Mouse (Mus musculus) urinary bladder, adult 18-20 months (tissue): ENCODE measurements around the gene Slc10a6.

ENCODE experiments used
- DNase-seq, 2 experiments: peaks; one replicate each; pipeline ENCODE4 v3.0.0; 2022; ENCODE audit warnings: low spot score in 2 of 2, mixed read lengths in 2 of 2

Slc10a6 gene

DNA sequence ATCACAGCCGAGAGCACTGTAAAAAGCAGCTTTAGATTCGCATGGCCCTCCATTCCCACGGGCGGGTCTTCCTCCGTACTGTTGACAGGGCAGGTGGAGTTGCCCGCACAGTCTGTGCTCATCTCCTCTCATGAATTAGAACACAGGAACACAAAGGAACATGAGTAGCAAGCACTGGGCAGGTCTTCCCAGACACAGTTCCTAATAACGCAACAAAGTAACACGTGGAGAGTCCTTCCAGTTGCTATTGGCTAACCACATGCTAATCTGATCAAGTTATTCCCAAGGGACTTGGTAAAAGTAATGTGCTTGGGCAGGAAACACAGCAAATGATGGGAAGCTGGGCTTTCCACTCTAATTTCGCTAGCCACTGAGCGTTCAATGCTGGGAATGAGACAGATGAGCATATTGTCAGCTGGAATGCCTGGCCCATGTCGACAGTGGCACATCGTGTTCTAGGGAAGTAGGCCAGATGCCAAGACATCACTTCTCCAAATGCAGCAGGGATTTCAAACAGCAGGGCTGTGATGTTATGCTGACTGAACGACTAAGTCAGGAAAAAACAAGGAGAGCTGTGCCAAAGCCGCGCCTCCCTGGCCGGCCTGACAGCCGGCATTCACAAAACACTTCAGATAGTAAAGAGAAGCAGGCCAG is at the start of gene Slc10a6:
Gene Slc10a6, minus strand, starts transcription at position 293 of the 654 bp plus-strand sequence.
- DNase-seq = peak in 1 of 2 experiments; percentile 83

DNA sequence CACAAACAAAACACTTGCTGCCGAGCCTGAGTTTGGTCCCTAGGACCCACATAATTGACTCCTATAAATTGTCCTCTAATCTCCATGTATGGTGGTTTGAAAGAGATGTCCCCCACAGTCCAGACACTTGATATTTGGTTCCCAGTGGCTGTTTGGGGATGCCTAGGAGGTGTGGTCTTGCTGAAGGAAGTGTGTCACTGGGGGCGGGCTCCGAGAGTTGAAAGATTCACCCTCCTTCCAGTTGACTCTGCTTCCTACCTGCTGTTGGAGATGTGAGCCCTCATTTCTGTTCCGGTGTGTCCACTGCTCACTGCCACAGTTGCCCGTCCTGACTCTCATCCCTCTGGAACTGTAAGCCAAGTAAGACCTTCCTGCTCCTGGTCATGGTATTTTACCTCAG is 49.8 kb upstream of the Slc10a6 start:
- no peak for DNase-seq

- no peak for DNase-seq
These were observed 48.7 kb upstream of the Slc10a6 start for GRCm38 (mm10) chr5:103677894-103678293.

DNA sequence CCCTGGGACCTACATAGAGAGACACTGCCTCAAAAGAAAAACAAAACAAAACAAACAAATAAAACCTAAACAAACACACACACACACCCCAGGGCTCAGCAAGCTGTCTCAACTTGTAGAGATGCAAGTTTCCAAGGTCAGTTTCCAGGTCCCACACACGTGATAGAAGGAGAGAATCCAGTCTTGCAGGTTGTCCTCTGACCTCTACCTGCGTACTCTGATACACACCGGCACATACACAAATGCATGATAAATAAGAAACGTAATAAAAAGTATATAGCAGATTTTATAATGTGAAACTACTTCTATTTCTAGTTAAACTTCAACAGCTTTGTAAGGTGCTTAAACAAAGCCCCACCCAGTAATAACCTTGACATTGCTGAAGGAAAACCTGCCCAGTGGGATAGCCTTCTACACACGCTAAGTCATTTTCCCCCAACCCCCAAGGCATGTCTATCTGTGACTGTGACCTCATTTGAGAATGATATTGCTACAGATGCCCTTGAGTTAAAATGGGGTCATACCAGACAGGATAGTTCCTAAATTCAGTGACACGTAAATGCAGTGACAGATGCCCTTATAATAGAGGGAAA is 47.2 kb upstream of the Slc10a6 start:
- peak in 1 of 2 experiments; percentile 25 for DNase-seq

DNA sequence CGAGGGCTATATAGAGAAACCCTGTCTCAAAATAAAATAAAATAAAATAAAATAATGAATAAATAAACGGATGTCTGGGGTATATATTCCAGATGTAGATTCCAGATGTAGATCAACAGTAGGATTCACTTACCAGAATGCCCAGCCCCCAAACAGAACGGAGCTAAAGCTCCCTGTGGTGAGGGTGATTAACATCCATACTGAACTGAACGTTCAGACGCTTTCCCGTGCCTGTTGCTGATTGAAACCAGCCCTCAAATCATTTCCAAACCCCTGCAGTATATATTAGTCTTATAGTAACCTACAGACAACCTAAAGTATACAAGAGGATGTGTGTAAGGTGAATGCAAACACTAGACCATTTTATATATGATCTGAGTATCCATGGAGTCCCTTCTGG is 45.3 kb upstream of the Slc10a6 start:
- no peak for DNase-seq

DNA sequence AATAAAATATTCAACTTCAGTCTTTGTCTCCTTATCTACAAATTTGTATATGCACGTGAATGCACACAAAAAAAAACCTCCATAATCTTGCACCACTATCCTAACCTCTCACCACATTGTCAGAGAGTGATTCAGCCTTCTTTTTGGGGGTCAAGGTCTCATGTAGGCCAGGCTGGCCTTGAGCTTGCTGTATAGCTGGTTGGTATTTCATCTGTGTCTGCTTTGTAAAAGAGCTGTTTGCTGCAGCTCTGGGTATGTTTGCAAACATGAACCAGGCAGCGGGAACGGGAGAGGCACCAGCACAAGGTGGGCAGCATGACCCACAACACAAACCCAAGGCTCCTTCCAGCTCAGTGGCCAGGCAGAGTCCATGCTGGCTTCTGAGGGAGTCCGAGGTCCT is 44.4 kb upstream of the Slc10a6 start:
- no peak for DNase-seq

GRCm38 (mm10) chr5:103671858-103672257 is 42.7 kb upstream of the Slc10a6 start:
- no peak for DNase-seq

- DNase-seq = no peak
These were observed 36.7 kb upstream of the Slc10a6 start for GRCm38 (mm10) chr5:103665876-103666275.

DNA sequence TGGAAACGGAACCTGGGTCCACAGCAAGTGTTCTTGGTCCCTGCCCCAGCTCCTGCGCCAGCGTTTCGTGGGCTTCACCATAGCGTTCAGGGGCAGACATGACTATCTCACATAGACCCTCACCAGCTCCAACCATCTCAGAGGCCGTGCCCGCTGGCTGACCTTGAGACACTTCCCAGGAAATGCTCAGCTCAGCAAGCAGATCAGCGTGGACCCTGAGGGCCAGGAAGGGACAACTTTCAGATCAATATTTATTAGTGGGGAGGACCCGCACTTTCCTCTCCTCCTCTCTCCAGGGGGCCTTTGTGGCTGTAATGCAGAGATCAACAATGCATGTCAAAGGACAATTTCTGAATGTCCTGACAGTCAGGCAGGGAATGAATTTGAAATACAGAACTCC is 35.7 kb upstream of the Slc10a6 start:
- no peak for DNase-seq

DNA sequence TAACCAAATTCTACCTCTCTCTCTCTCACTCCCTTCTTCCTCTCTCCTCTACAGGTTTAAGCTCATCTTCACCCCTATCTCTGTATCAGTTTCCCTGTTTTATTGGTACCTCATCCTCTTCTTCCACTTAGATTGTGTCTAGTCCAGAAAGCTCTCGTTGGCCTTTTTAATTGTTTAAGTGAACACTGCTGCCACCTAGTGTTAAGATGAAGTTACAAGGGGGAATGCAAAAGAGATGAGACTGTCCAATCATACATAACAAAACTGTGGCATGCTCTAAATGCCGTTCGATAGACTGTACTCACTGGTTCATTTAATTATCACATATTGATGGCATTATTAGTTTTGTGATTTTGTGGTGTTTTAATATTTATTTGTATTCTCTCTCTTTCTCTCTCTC is 30.4 kb upstream of the Slc10a6 start:
- no peak for DNase-seq

DNA sequence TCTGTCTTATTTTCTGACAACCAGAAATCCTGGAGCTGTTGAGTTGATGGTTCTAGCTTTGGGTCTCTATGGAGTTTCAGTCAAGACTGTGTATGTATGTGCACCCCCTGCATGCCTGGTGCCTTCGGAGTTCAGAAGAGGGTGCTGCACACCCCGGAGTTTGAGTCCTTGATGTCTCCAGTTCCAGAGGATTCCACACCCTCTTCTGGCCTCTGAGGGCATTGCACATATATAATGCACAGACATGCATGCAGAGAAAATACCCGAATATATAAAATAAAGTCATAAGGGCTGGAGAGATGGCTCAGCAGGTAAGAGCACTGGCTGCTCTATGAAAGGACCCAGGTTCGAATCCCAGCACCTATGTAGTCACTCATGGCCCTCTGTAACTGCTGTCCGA is 29.7 kb upstream of the Slc10a6 start:
- DNase-seq = no peak

GRCm38 (mm10) chr5:103655346-103656118 is 26.3 kb upstream of the Slc10a6 start, which contains the start of gene 1700016H13Rik:
TSS of gene 1700016H13Rik (minus strand) at chr5:103656010.
- peak; percentile 83 to 87 for DNase-seq

- DNase-seq = no peak
These were observed 25.6 kb upstream of the Slc10a6 start for GRCm38 (mm10) chr5:103654780-103655179.

- no peak for DNase-seq
These were observed 25.0 kb upstream of the Slc10a6 start for GRCm38 (mm10) chr5:103654225-103654624.

GRCm38 (mm10) chr5:103647320-103647719 is 18.1 kb upstream of the Slc10a6 start:
- DNase-seq = no peak

- no peak for DNase-seq
These were observed 15.0 kb upstream of the Slc10a6 start for GRCm38 (mm10) chr5:103644167-103644566.

- no peak for DNase-seq
These were observed 8.0 kb upstream of the Slc10a6 start for GRCm38 (mm10) chr5:103637162-103637561.

GRCm38 (mm10) chr5:103629854-103630580 is 814 bp upstream of the Slc10a6 start:
- no peak for DNase-seq

GRCm38 (mm10) chr5:103628499-103628898 is 704 bp downstream of the Slc10a6 start:
- DNase-seq = no peak

DNA sequence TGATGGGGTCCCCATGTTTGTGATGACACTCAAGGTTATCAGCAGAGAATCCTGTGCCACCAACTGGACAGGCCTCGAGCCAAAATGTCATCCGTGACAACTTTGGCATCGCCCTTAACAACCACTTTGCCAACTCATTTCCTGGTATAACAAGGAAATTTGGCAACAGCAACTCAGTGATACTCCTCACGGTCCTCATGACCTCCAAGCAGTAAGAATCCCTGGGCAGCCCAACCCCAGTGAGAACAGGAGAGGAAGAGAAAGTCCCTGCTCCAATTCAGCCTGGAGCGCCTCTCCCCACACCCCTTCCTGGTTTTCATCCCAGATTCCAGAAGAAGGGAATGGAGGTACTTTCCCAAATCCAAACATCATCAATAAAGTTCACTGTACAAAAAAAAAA is 4.4 kb downstream of the Slc10a6 start:
- DNase-seq = no peak

DNA sequence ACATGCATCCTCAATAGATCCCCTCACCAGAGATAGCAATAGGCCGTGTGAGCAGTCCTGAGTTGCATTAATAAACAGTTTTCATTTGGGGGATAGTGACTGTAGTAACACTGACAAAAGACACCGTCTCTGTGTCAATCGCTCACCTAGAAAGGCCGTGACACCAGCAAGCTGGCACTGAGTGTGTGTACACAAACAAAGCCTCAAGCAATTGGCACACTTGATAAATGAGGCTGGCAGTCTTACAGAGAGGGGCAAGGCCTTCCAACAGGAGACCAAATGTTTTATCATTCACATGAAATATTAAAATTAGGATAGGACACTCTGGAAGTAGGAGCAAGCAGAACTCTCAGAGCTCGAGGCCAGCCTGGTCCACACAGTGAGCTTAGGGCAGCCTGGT is 6.9 kb downstream of the Slc10a6 start:
- DNase-seq = no peak

GRCm38 (mm10) chr5:103620301-103620973 is 8.8 kb downstream of the Slc10a6 start:
- no peak for DNase-seq
